Mouse (Mus musculus): ENCODE results near the gene Wipf1. TPM values are rescaled to one million over a fixed set of nuclear protein-coding genes. Genes with fewer than 3 reads are reported as not detected.

The Wipf1 gene
- polyA plus RNA-seq, 2 experiments = 20.1 to 25.7 TPM

DNA sequence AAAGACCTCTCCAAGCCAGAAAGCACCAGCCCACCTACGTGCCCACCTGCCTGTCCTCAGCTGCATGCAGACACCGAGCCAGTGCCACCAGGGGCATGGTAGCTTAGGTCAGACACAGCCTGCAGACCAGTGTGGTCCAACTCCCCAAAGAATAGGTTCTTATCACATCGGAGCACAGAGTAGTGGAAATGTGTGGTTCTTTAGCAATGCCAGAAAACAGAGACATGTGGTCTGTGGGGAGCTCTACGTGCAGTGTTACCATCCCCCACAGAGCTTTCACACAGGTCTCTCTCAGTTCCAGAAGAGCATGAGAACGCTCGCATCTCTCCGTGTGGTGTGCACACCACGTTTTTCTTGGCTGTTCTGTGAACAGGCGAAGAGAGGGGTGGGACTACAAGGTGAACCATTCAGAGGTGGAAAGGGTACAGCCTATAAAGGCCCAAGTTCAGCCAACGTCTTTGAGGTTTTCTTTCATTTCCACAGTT is 59.3 kb downstream of the Wipf1 start:
- no peak overlapping the region for H3K9ac ChIP-seq (ENCODE audit: low read depth, low read length, severe bottlenecking)
- TF ChIP-seq POLR2A (IDR thresholded peaks at IDR 0.05; ENCODE audit: borderline replicate concordance, extremely low read depth, insufficient read depth, insufficient read length) = no peak
- H3K27ac ChIP-seq (replicated peaks; ENCODE audit: low read depth, low read length) = peak overlapping the region; percentile 52; the same call in 1 of the 2 replicates
- no peak for ATAC-seq (ENCODE audit: low FRiP score, low read depth)
- H3K4me1 ChIP-seq (ENCODE audit: control insufficient read depth, insufficient read depth, low read length) = peaks cover 12% of the 10 kb centered on the region
- no peaks in the 10 kb centered on the region for H3K27me3 ChIP-seq (ENCODE audit: control insufficient read depth, insufficient read depth, low read length)
- 61% methylated on average over 10 of the region's 10 CpGs for WGBS
- no peak overlapping the region for H3K4me3 ChIP-seq (replicated peaks; ENCODE audit: low read length)
- DNase-seq (ENCODE audit: low spot score) = no peak
- no peak overlapping the region for H3K4me2 ChIP-seq (replicated peaks; ENCODE audit: low read depth, low read length, severe bottlenecking)
- no peaks in the 10 kb centered on the region for H3K9me3 ChIP-seq (ENCODE audit: control insufficient read depth, low read length)
- no peaks in the 10 kb centered on the region for H3K36me3 ChIP-seq (ENCODE audit: control insufficient read depth, insufficient read depth, low read length)

- no peak overlapping the region; the same call in 1 of the 2 replicates for H3K27ac ChIP-seq (replicated peaks; ENCODE audit: low read depth, low read length)
- H3K4me2 ChIP-seq (replicated peaks; ENCODE audit: low read depth, low read length, severe bottlenecking) = no peak overlapping the region
- DNase-seq (ENCODE audit: low spot score) = no peak
- H3K36me3 ChIP-seq (ENCODE audit: control insufficient read depth, insufficient read depth, low read length) = no peaks in the 10 kb centered on the region
- H3K9me3 ChIP-seq (ENCODE audit: control insufficient read depth, low read length) = no peaks in the 10 kb centered on the region
- no peak for ATAC-seq (ENCODE audit: low FRiP score, low read depth)
- WGBS = 80% methylated on average over 6 of the region's 6 CpGs
- no peak for TF ChIP-seq POLR2A (IDR thresholded peaks at IDR 0.05; ENCODE audit: borderline replicate concordance, extremely low read depth, insufficient read depth, insufficient read length)
- no peak overlapping the region for H3K9ac ChIP-seq (ENCODE audit: low read depth, low read length, severe bottlenecking)
- H3K4me3 ChIP-seq (replicated peaks; ENCODE audit: low read length) = no peak overlapping the region
- H3K4me1 ChIP-seq (ENCODE audit: control insufficient read depth, insufficient read depth, low read length) = peaks cover 12% of the 10 kb centered on the region
- H3K27me3 ChIP-seq (ENCODE audit: control insufficient read depth, insufficient read depth, low read length) = no peaks in the 10 kb centered on the region
Observed at GRCm38 (mm10) chr2:73469552-73469951, 60.0 kb downstream of the Wipf1 start.

DNA sequence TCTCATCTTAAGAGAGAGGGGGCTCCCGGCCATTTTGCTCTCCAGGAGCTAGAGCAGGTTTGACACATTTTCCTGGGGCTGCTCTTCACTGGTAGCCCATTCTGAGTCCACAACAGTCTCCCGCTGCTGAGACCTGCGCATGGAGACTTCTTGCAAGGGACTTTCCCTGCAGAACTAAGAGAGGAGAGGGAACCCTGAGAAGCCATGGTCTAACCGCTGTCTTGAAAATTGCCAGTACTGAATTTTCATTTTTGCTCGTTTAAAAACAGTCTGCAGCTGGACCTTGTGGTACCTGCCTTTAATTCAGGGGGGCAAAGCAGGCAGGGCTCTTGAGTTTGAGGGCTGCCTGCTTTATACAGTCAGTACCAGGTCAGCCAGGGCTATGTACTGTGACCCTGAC is 60.5 kb downstream of the Wipf1 start:
- H3K9ac ChIP-seq (ENCODE audit: low read depth, low read length, severe bottlenecking) = no peak overlapping the region
- H3K4me2 ChIP-seq (replicated peaks; ENCODE audit: low read depth, low read length, severe bottlenecking) = no peak overlapping the region
- no peaks in the 10 kb centered on the region for H3K36me3 ChIP-seq (ENCODE audit: control insufficient read depth, insufficient read depth, low read length)
- 91% methylated on average over 5 of the region's 5 CpGs for WGBS
- no peak for DNase-seq (ENCODE audit: low spot score)
- H3K4me1 ChIP-seq (ENCODE audit: control insufficient read depth, insufficient read depth, low read length) = peaks cover 12% of the 10 kb centered on the region
- H3K27me3 ChIP-seq (ENCODE audit: control insufficient read depth, insufficient read depth, low read length) = no peaks in the 10 kb centered on the region
- no peaks in the 10 kb centered on the region for H3K9me3 ChIP-seq (ENCODE audit: control insufficient read depth, low read length)
- TF ChIP-seq POLR2A (IDR thresholded peaks at IDR 0.05; ENCODE audit: borderline replicate concordance, extremely low read depth, insufficient read depth, insufficient read length) = no peak
- no peak overlapping the region for H3K4me3 ChIP-seq (replicated peaks; ENCODE audit: low read length)
- ATAC-seq (ENCODE audit: low FRiP score, low read depth) = no peak
- H3K27ac ChIP-seq (replicated peaks; ENCODE audit: low read depth, low read length) = no peak overlapping the region

- no peak for ATAC-seq (ENCODE audit: low FRiP score, low read depth)
- TF ChIP-seq POLR2A (IDR thresholded peaks at IDR 0.05; ENCODE audit: borderline replicate concordance, extremely low read depth, insufficient read depth, insufficient read length) = no peak
- no peaks in the 10 kb centered on the region for H3K9me3 ChIP-seq (ENCODE audit: control insufficient read depth, low read length)
- H3K4me2 ChIP-seq (replicated peaks; ENCODE audit: low read depth, low read length, severe bottlenecking) = no peak overlapping the region
- H3K36me3 ChIP-seq (ENCODE audit: control insufficient read depth, insufficient read depth, low read length) = no peaks in the 10 kb centered on the region
- no peak overlapping the region for H3K9ac ChIP-seq (ENCODE audit: low read depth, low read length, severe bottlenecking)
- no peaks in the 10 kb centered on the region for H3K27me3 ChIP-seq (ENCODE audit: control insufficient read depth, insufficient read depth, low read length)
- H3K27ac ChIP-seq (replicated peaks; ENCODE audit: low read depth, low read length) = no peak overlapping the region
- no peak overlapping the region for H3K4me3 ChIP-seq (replicated peaks; ENCODE audit: low read length)
- 85% methylated on average over 7 of the region's 7 CpGs for WGBS
- peaks cover 12% of the 10 kb centered on the region for H3K4me1 ChIP-seq (ENCODE audit: control insufficient read depth, insufficient read depth, low read length)
- DNase-seq (ENCODE audit: low spot score) = no peak
Observed at GRCm38 (mm10) chr2:73467071-73467851, 62.3 kb downstream of the Wipf1 start.

- TF ChIP-seq POLR2A (IDR thresholded peaks at IDR 0.05; ENCODE audit: borderline replicate concordance, extremely low read depth, insufficient read depth, insufficient read length) = no peak
- H3K27ac ChIP-seq (replicated peaks; ENCODE audit: low read depth, low read length) = no peak overlapping the region
- WGBS = 94% methylated on average over 10 of the region's 10 CpGs
Observed at GRCm38 (mm10) chr2:73466481-73466880, 63.1 kb downstream of the Wipf1 start.

More at GRCm38 (mm10) chr2:73466481-73466880, 63.1 kb downstream of the Wipf1 start:
- H3K4me1 ChIP-seq (ENCODE audit: control insufficient read depth, insufficient read depth, low read length) = peaks cover 12% of the 10 kb centered on the region
- no peak overlapping the region for H3K4me2 ChIP-seq (replicated peaks; ENCODE audit: low read depth, low read length, severe bottlenecking)
- H3K27me3 ChIP-seq (ENCODE audit: control insufficient read depth, insufficient read depth, low read length) = no peaks in the 10 kb centered on the region
- H3K36me3 ChIP-seq (ENCODE audit: control insufficient read depth, insufficient read depth, low read length) = no peaks in the 10 kb centered on the region
- no peak overlapping the region for H3K4me3 ChIP-seq (replicated peaks; ENCODE audit: low read length)
- H3K9ac ChIP-seq (ENCODE audit: low read depth, low read length, severe bottlenecking) = no peak overlapping the region
- ATAC-seq (ENCODE audit: low FRiP score, low read depth) = no peak
- no peak for DNase-seq (ENCODE audit: low spot score)
- no peaks in the 10 kb centered on the region for H3K9me3 ChIP-seq (ENCODE audit: control insufficient read depth, low read length)

All from limb, embryonic 14.5 days (tissue).